Mouse (Mus musculus) liver, postnatal 0 days (tissue): ENCODE data around the gene Ssna1. TPM values are rescaled to one million over a fixed set of nuclear protein-coding genes. Genes with fewer than 3 reads are reported as not detected.
A peak's percentile ranks its signal among the peaks of the same experiment; 100 is the strongest.

Source experiments
- ATAC-seq: fragments of 200-750 bp; cut with Nextera tagmentation; 2 replicates; pipeline ENCODE4 v1.8.0; 2017; ENCODE audit warnings: mild to moderate bottlenecking, moderate library complexity
- DNase-seq: peaks from one replicate; pipeline ENCODE4 v3.0.0-alpha.2; 2016
- H3K27ac ChIP-seq: fragments of 300-500 bp; sonication (generic); 2 replicates; pipeline ENCODE4 v1.5.1; 2014; ENCODE audit warnings: antibody characterized with exemption, moderate library complexity, mild to moderate bottlenecking, low read depth
- H3K27me3 ChIP-seq: fragments of 300-500 bp; sonication (generic); 2 replicates; pipeline ENCODE4 v1.6.1; 2014; ENCODE audit warnings: low read length, control low read depth, mixed read lengths; ENCODE audit not compliant: insufficient read depth
- H3K36me3 ChIP-seq: fragments of 300-500 bp; sonication (generic); replicated peaks from 2 replicates; pipeline ENCODE4 v1.6.1; 2014; ENCODE audit warnings: mild to moderate bottlenecking, control low read depth, low read length, moderate library complexity, mixed read lengths; ENCODE audit not compliant: insufficient read depth
- H3K4me1 ChIP-seq: fragments of 300-500 bp; sonication (generic); 2 replicates; pipeline ENCODE4 v1.6.1; 2014; ENCODE audit warnings: antibody characterized with exemption, mild to moderate bottlenecking, control low read depth; ENCODE audit not compliant: insufficient read depth
- H3K4me2 ChIP-seq: fragments of 300-500 bp; sonication (generic); 2 replicates; pipeline ENCODE4 v1.6.1; 2014; ENCODE audit warnings: low read depth, mild to moderate bottlenecking, low read length, moderate library complexity, mixed read lengths
- H3K4me3 ChIP-seq: fragments of 300-500 bp; sonication (generic); 2 replicates; pipeline ENCODE4 v1.5.1; 2014; ENCODE audit warnings: low read depth, low read length
- H3K9ac ChIP-seq: fragments of 300-500 bp; sonication (generic); replicated peaks from 2 replicates; pipeline ENCODE4 v1.6.1; 2014; ENCODE audit warnings: mild to moderate bottlenecking, moderate library complexity
- H3K9me3 ChIP-seq: fragments of 300-500 bp; sonication (generic); 2 replicates; pipeline ENCODE4 v1.6.1; 2016; ENCODE audit warnings: mild to moderate bottlenecking, control low read depth, low read length, mixed read lengths
- CTCF ChIP-seq: sonication (generic); IDR thresholded peaks from 2 replicates; pipeline ENCODE4 v1.5.1; 2016; ENCODE audit warnings: antibody characterized with exemption, low read depth
- EP300 ChIP-seq: IDR thresholded peaks from 2 replicates; pipeline ENCODE4 v1.6.1; 2016; ENCODE audit warnings: antibody characterized with exemption, low read depth, mild to moderate bottlenecking
- WGBS: fragments of 180-500 bp; shearing (Covaris S2); extraction: QIAGEN DNeasy Blood & Tissue Kit; methylation state at CpG from one replicate; pipeline ENCODE4 v1.1.7; 2014; ENCODE audit not compliant: insufficient replicate concordance; 5-methylcytosine and 5-hydroxymethylcytosine counted together
- polyA plus RNA-seq: library from polyadenylated mRNA; unstranded; fragments of >200 nt; fragmentation: Nextera tagmentation; extraction: Ambion mirVana; gene quantifications from 2 replicates; pipeline ENCODE4 v1.2.1, GENCODE M21; 2015

The Ssna1 gene
- polyA plus RNA-seq, 1 experiment from 2014 or later, result 81.7 TPM

DNA sequence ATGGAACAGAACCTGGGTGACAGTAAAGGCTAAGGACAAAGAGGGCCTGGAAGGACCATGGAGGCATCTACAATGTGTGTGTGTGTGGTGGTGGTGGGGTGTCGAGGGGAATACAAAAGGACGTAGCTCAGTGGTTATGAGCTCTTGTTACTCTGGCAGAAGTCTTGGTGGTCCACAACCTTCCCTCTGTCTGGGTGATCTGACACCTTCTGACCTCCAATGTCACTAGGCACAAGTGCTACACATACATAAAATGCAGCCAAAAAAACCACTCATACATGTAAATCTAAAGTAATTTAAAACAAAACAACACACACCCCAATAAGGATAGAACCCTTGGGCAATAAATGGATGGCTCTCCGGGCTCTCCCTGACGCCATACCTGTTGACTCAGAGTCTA, 44.8 kb downstream of the Ssna1 start:
- no peak for DNase-seq
- Histone ChIP-seq H3K27ac (no peak overlapping the region), H3K4me3 (no peak overlapping the region), H3K4me2 (no peak overlapping the region), H3K4me1 (peaks cover 19% of the 10 kb centered on the region), H3K9ac (no peak overlapping the region), H3K36me3 (peaks cover 6% of the 10 kb centered on the region), H3K27me3 (no peaks in the 10 kb centered on the region), H3K9me3 (no peaks in the 10 kb centered on the region)
- ATAC-seq, result no peak
- WGBS, result 85% methylated on average over 4 of the region's 4 CpGs
- no peak for TF ChIP-seq CTCF

DNA sequence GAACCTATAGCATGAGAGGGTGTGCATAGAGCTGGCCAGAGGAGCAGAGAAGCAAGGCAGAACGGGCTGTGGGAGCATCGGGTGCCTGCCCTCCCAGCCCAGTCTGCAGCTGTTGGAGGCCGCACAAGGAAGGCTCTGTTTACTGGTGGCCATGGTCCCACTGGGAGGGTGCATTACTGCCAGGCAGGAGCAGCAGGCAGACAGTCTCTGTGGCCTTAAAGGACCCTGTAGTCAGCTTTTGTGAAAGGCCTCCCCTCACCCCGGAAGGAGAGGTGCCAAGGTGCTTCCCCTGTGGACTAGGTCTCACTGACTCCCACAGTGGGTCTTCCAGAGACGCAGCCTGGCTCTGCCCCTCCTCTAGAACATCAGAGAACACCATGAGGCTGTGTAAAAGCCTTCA, 45.4 kb downstream of the Ssna1 start:
- H3K27ac ChIP-seq, result no peak overlapping the region
- no peak for ATAC-seq
- no peak for DNase-seq
- no peak overlapping the region for H3K4me3 ChIP-seq
- H3K36me3 ChIP-seq, result peaks cover 7% of the 10 kb centered on the region
- H3K4me2 ChIP-seq, result no peak overlapping the region
- H3K4me1 ChIP-seq, result peaks cover 19% of the 10 kb centered on the region
- H3K27me3 ChIP-seq, result no peaks in the 10 kb centered on the region
- 79% methylated on average over 5 of the region's 5 CpGs for WGBS
- no peaks in the 10 kb centered on the region for H3K9me3 ChIP-seq
- TF ChIP-seq EP300, result no peak
- TF ChIP-seq CTCF, result no peak
- no peak overlapping the region for H3K9ac ChIP-seq

DNA sequence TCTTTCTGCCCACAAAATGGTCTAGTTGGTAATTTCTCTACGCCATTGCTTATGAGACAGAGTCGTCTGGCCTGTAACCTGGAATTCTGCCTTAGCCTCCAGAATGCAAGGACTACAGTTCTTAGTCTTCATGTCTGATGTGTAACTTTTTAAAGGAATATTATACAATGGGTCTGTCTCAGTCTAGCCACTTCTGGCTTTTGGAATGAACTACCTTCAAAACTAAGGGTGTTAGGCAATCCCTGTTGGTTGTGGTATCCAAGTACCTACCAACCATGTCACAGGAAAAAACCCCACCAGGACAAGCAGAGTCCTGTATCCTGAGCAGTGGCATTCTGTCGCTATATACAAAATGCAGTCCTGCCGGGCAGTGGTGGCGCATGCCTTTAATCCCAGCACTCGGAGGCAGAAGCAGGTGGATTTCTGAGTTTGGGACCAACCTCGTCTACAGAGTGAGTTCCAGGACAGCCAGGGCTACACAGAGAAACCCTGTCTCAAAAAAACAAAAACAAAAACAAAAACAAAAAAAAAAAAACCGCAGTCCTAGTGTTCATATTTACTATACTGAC, 46.3 kb downstream of the Ssna1 start:
- Histone ChIP-seq H3K9me3 (no peaks in the 10 kb centered on the region), H3K4me1 (peaks cover 21% of the 10 kb centered on the region), H3K27ac (peak overlapping the region; percentile 90), H3K9ac (peak overlapping the region; percentile 76), H3K4me2 (peak overlapping the region; percentile 73), H3K27me3 (no peaks in the 10 kb centered on the region), H3K4me3 (peak overlapping the region; percentile 59), H3K36me3 (peaks cover 13% of the 10 kb centered on the region)
- 82% methylated on average over 8 of the region's 8 CpGs for WGBS
- DNase-seq (no peak), ATAC-seq (no peak)
- TF ChIP-seq EP300 (no peak), CTCF (no peak)

GRCm38 (mm10) chr2:25224766-25225752, 47.2 kb downstream of the Ssna1 start:
- peak; percentile 89 for ATAC-seq

DNA sequence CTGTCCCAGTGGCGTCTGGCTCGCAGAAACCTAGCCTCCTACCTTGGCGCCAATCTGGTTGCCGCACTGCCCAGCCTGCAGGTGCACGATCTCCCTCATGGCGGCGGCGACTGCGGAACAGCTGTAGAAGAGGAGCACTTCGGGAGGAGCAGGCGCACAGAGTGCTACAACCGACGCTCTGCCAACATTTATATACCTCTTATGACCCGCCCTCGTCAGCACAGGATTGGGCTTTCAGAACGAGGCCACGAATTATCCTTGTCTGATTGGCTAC, 47.8 kb downstream of the Ssna1 start, which contains the start of gene Tubb4b:
Tubb4b (minus strand) TSS at position 211 of the 274 bp plus-strand sequence.
- Histone ChIP-seq H3K9me3 (no peaks in the 10 kb centered on the region), H3K36me3 (peaks cover 13% of the 10 kb centered on the region), H3K4me3 (peak within 1 kb of the TSS; percentile 69), H3K4me1 (peaks cover 21% of the 10 kb centered on the region), H3K27ac (peak within 1 kb of the TSS; percentile 99), H3K27me3 (no peaks in the 10 kb centered on the region), H3K9ac (peak within 1 kb of the TSS; percentile 84), H3K4me2 (peak within 1 kb of the TSS; percentile 74)
- peak; percentile 37 for TF ChIP-seq CTCF
- no peak for TF ChIP-seq EP300
- no peak for ATAC-seq
- WGBS, result 0% methylated on average over 17 of the region's 17 CpGs
- DNase-seq, result no peak

More at GRCm38 (mm10) chr2:25224766-25225752, 47.2 kb downstream of the Ssna1 start:
- Histone ChIP-seq H3K9me3 (no peaks in the 10 kb centered on the region), H3K27me3 (no peaks in the 10 kb centered on the region), H3K27ac (peak overlapping the region; percentile 90), H3K36me3 (peaks cover 13% of the 10 kb centered on the region), H3K4me1 (peaks cover 21% of the 10 kb centered on the region), H3K9ac (peak overlapping the region; percentile 76), H3K4me3 (peak overlapping the region; percentile 69), H3K4me2 (peak overlapping the region; percentile 73)
- 2% methylated on average over 41 of the region's 41 CpGs for WGBS
- peak; percentile 96 for DNase-seq
- TF ChIP-seq CTCF (peak; percentile 19; the same call in 1 of the 2 replicates), EP300 (peak; percentile 79; the same call in 1 of the 2 replicates)
